Mouse (Mus musculus): Measurements from ENCODE around the gene Slc22a17.
A peak's percentile ranks its signal among the peaks of the same experiment; 100 is the strongest.

Gene Slc22a17

GRCm38 (mm10) chr14:54900383-54900782, 12.5 kb downstream of the Slc22a17 start:
- DNase-seq (ENCODE audit: low read depth, low spot score) = peak; percentile 79

- DNase-seq (ENCODE audit: low read depth, low spot score) = no peak
Measured at GRCm38 (mm10) chr14:54897445-54897844, 15.5 kb downstream of the Slc22a17 start.

GRCm38 (mm10) chr14:54894296-54895151, 18.4 kb downstream of the Slc22a17 start:
- DNase-seq (ENCODE audit: low read depth, low spot score) = no peak

- peak; percentile 100 for DNase-seq (ENCODE audit: low read depth, low spot score)
Measured at GRCm38 (mm10) chr14:54893651-54894181, 19.2 kb downstream of the Slc22a17 start.

- no peak for DNase-seq (ENCODE audit: low read depth, low spot score)
Measured at GRCm38 (mm10) chr14:54892200-54892599, 20.7 kb downstream of the Slc22a17 start, which contains the start of gene Pabpn1. Gene Pabpn1, plus strand, starts transcription at chr14:54892500.

GRCm38 (mm10) chr14:54885309-54885708, 27.6 kb downstream of the Slc22a17 start:
- no peak for DNase-seq (ENCODE audit: low read depth, low spot score)

- no peak for DNase-seq (ENCODE audit: low read depth, low spot score)
Measured at GRCm38 (mm10) chr14:54884022-54884712, 28.8 kb downstream of the Slc22a17 start.

GRCm38 (mm10) chr14:54883154-54884021, 29.5 kb downstream of the Slc22a17 start, which contains the start of the genes Bcl2l2 and Gm20521:
Gene Bcl2l2, plus strand, starts transcription at chr14:54883377.
Gene Gm20521, plus strand, starts transcription at chr14:54883441.
- DNase-seq (ENCODE audit: low read depth, low spot score) = peak; percentile 77

GRCm38 (mm10) chr14:54877048-54877715, 35.8 kb downstream of the Slc22a17 start, which contains the start of gene Ppp1r3e:
Gene Ppp1r3e, minus strand, starts transcription at chr14:54877550.
- no peak for DNase-seq (ENCODE audit: low read depth, low spot score)

- DNase-seq (ENCODE audit: low read depth, low spot score) = peak; percentile 86
Measured at GRCm38 (mm10) chr14:54876539-54877047, 36.3 kb downstream of the Slc22a17 start.

GRCm38 (mm10) chr14:54875844-54876538, 36.9 kb downstream of the Slc22a17 start:
- peak; percentile 66 for DNase-seq (ENCODE audit: low read depth, low spot score)

GRCm38 (mm10) chr14:54874165-54874564, 38.8 kb downstream of the Slc22a17 start:
- DNase-seq (ENCODE audit: low read depth, low spot score) = no peak

GRCm38 (mm10) chr14:54870861-54871260, 42.1 kb downstream of the Slc22a17 start, which contains the start of gene Homez:
Gene Homez, minus strand, starts transcription at chr14:54870961.
- no peak for DNase-seq (ENCODE audit: low read depth, low spot score)

GRCm38 (mm10) chr14:54868026-54868425, 44.9 kb downstream of the Slc22a17 start:
- no peak for DNase-seq (ENCODE audit: low read depth, low spot score)

GRCm38 (mm10) chr14:54866936-54867335, 46.0 kb downstream of the Slc22a17 start:
- DNase-seq (ENCODE audit: low read depth, low spot score) = no peak

- DNase-seq (ENCODE audit: low read depth, low spot score) = no peak
Measured at GRCm38 (mm10) chr14:54866268-54866667, 46.7 kb downstream of the Slc22a17 start.

GRCm38 (mm10) chr14:54865626-54866025, 47.3 kb downstream of the Slc22a17 start:
- no peak for DNase-seq (ENCODE audit: low read depth, low spot score)

GRCm38 (mm10) chr14:54864313-54865036, 48.5 kb downstream of the Slc22a17 start:
- no peak for DNase-seq (ENCODE audit: low read depth, low spot score)

Measured in telencephalon, adult 2 months (tissue).